Mouse (Mus musculus) intestine, embryonic 14.5 days (tissue): ENCODE measurements around the gene Fhit. TPM values are rescaled to one million over a fixed set of nuclear protein-coding genes. Genes with fewer than 3 reads are reported as not detected.
"Not testable (repeated sequence)": the region's sequence is repeated elsewhere in the genome, so short reads cannot be mapped to it uniquely, and the experiment has no call there.

Experiments used
- ATAC-seq: fragments of 200-750 bp; cut with Nextera tagmentation; replicated peaks from 2 replicates; pipeline ENCODE4 v1.8.0; 2017; ENCODE audit warnings: low read depth, moderate number of reproducible peaks, moderate TSS enrichment, moderate library complexity; ENCODE audit not compliant: low FRiP score, low TSS enrichment
- DNase-seq: peaks from one replicate; pipeline ENCODE4 v3.0.0-alpha.2; 2018; ENCODE audit warnings: low spot score
- H3K27ac ChIP-seq: fragments of 300-500 bp; sonication (generic); 2 replicates; pipeline ENCODE4 v1.5.1; 2014; ENCODE audit warnings: low read depth, mild to moderate bottlenecking, control low read depth
- H3K27me3 ChIP-seq: fragments of 300-500 bp; sonication (generic); replicated peaks from 2 replicates; pipeline ENCODE4 v1.6.1; 2014; ENCODE audit warnings: low read length, control low read depth; ENCODE audit not compliant: control insufficient read depth, insufficient read depth
- H3K36me3 ChIP-seq: fragments of 300-500 bp; sonication (generic); 2 replicates; pipeline ENCODE4 v1.6.1; 2014; ENCODE audit warnings: low read length, control low read depth; ENCODE audit not compliant: control insufficient read depth, insufficient read depth
- H3K4me1 ChIP-seq: fragments of 300-500 bp; sonication (generic); replicated peaks from 2 replicates; pipeline ENCODE4 v1.6.1; 2014; ENCODE audit warnings: low read length, control low read depth, mixed read lengths; ENCODE audit not compliant: control insufficient read depth, insufficient read depth
- H3K4me2 ChIP-seq: fragments of 300-500 bp; sonication (generic); 2 replicates; pipeline ENCODE4 v1.6.1; 2014; ENCODE audit warnings: low read length
- H3K4me3 ChIP-seq: fragments of 300-500 bp; sonication (generic); 2 replicates; pipeline ENCODE4 v1.5.1; 2014; ENCODE audit warnings: low read depth, low read length, control low read depth, mixed read lengths
- H3K9ac ChIP-seq: fragments of 300-500 bp; sonication (generic); 2 replicates; pipeline ENCODE4 v1.6.1; 2014; ENCODE audit warnings: mild to moderate bottlenecking, low read length
- H3K9me3 ChIP-seq: fragments of 300-500 bp; sonication (generic); 2 replicates; pipeline ENCODE4 v1.6.1; 2016; ENCODE audit warnings: low read length, control low read depth; ENCODE audit not compliant: control insufficient read depth
- WGBS: fragments of 180-500 bp; shearing (Covaris S2); extraction: QIAGEN DNeasy Blood & Tissue Kit; methylation state at CpG from one replicate; pipeline ENCODE4 v1.1.7; 2014; 5-methylcytosine and 5-hydroxymethylcytosine counted together
- polyA plus RNA-seq: library from polyadenylated mRNA; unstranded; fragments of >200 nt; fragmentation: Nextera tagmentation; extraction: Ambion mirVana; gene quantifications from 2 replicates; pipeline ENCODE4 v1.2.1, GENCODE M21; 2014

Gene Fhit
- polyA plus RNA-seq, 1 experiment from 2014 or later: 15.6 TPM

- no peaks in the 10 kb centered on the region for H3K27me3 ChIP-seq
- H3K36me3 ChIP-seq: no peaks in the 10 kb centered on the region
- no peak for ATAC-seq
- H3K4me3 ChIP-seq: no peak overlapping the region
- H3K4me2 ChIP-seq: no peak overlapping the region
- no peaks in the 10 kb centered on the region for H3K9me3 ChIP-seq
- H3K4me1 ChIP-seq: no peaks in the 10 kb centered on the region
- DNase-seq: no peak
- H3K27ac ChIP-seq: no peak overlapping the region
- H3K9ac ChIP-seq: no peak overlapping the region
- WGBS: 73% methylated on average over 2 of the region's 2 CpGs
Measured at GRCm38 (mm10) chr14:9852041-9852440, 1309.8 kb downstream of the Fhit start.

DNA sequence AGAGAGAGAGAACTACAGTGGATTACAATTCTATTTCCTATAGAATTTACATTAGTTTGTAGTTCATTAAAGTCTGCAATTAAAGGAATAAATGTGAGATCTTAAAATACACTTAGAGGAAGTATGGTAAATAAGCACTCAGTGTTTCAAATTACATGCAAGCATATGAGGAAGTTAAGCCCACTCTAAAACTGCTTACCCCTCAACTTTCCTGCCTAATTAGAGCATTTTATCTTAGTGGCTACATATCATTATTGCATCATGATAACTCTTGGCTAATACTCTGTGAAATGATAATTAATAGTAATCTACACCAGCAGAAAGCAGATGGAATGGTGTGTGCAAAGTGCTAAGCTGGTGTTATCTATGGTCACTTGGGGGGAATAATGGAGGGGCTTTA lies 1329.5 kb downstream of the Fhit start:
- Histone ChIP-seq H3K4me2 (no peak overlapping the region), H3K9me3 (no peaks in the 10 kb centered on the region), H3K9ac (no peak overlapping the region), H3K4me1 (no peaks in the 10 kb centered on the region), H3K27me3 (no peaks in the 10 kb centered on the region), H3K4me3 (no peak overlapping the region), H3K36me3 (no peaks in the 10 kb centered on the region), H3K27ac (no peak overlapping the region)
- ATAC-seq (no peak), DNase-seq (no peak)

DNA sequence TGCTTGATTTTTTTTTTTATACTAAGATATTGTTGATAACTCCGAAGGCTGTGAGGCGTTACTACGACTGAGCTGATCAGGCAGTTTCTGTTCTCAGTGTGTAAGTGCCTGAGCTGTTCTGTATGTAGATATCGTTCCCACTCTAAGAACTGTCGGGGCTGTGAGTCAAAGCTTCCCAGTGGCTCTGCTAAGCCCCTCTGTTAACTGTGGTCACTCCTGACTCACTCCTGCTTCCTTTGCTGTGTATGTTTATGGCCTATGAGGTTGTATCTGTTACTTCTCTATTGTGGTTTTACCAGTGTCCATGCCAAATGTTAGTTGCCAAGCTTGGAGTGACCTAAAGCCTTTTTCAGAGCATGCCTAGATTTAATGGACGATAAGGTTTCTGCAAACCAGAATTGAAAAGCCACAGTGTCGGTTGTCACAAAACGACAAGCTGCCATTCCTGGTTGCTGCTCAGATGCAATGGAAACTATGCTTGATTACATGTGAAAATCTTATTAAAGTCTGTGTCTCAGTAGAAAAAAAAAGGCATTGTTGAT lies 1333.1 kb downstream of the Fhit start:
- 79% methylated on average over 8 of the region's 8 CpGs for WGBS
- ATAC-seq, H3K9ac ChIP-seq: not testable (repeated sequence)

GRCm38 (mm10) chr14:9815963-9816362 lies 1345.9 kb downstream of the Fhit start:
- no peak for ATAC-seq
- no peaks in the 10 kb centered on the region for H3K27me3 ChIP-seq
- no peaks in the 10 kb centered on the region for H3K9me3 ChIP-seq
- no peak overlapping the region for H3K4me2 ChIP-seq
- no peak overlapping the region for H3K9ac ChIP-seq
- no peak for DNase-seq
- H3K27ac ChIP-seq: no peak overlapping the region
- no peaks in the 10 kb centered on the region for H3K36me3 ChIP-seq
- 77% methylated on average over 4 of the region's 4 CpGs for WGBS
- H3K4me1 ChIP-seq: no peaks in the 10 kb centered on the region
- H3K4me3 ChIP-seq: no peak overlapping the region

More for the DNA sequence above, 1333.1 kb downstream of the Fhit start:
- not testable (repeated sequence) for H3K4me2 ChIP-seq, H3K4me1 ChIP-seq, H3K27ac ChIP-seq, H3K36me3 ChIP-seq, H3K27me3 ChIP-seq, DNase-seq, H3K9me3 ChIP-seq, H3K4me3 ChIP-seq

DNA sequence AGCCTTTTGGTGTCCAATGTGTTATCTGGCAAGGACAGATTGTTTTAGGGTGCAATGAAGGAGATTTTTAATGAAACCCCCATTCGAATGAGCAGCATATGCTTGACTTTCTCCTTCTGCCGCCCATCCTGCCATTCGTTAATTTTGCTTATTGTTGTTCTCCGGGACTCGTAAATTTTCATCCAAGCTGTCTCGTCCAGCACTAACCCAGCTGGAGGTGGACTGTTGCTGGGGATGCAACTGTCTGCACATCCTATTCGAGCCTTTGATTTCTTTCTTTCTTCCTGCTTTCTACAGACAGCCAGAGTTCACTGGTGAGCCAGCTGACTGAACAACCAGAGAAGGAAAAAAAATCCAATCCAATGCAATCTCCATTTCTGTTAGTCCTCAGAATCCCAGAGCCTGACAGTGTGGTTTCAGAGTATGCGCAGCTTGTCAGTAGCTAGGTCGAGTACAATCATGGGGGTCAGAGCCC lies 1350.0 kb downstream of the Fhit start:
- H3K4me3 ChIP-seq: no peak overlapping the region
- no peak overlapping the region for H3K4me2 ChIP-seq
- no peaks in the 10 kb centered on the region for H3K9me3 ChIP-seq
- H3K27me3 ChIP-seq: no peaks in the 10 kb centered on the region
- DNase-seq: no peak
- no peak for ATAC-seq
- no peak overlapping the region for H3K27ac ChIP-seq
- H3K9ac ChIP-seq: no peak overlapping the region
- no peaks in the 10 kb centered on the region for H3K4me1 ChIP-seq
- no peaks in the 10 kb centered on the region for H3K36me3 ChIP-seq
- 52% methylated on average over 9 of the region's 9 CpGs for WGBS

- no peak for ATAC-seq
- WGBS: 62% methylated on average over 7 of the region's 7 CpGs
- Histone ChIP-seq H3K4me3 (no peak overlapping the region), H3K27ac (no peak overlapping the region), H3K9me3 (no peaks in the 10 kb centered on the region), H3K27me3 (no peaks in the 10 kb centered on the region), H3K36me3 (no peaks in the 10 kb centered on the region), H3K4me1 (no peaks in the 10 kb centered on the region), H3K9ac (no peak overlapping the region), H3K4me2 (no peak overlapping the region)
- no peak for DNase-seq
Measured at GRCm38 (mm10) chr14:9811177-9811846, 1350.5 kb downstream of the Fhit start.

GRCm38 (mm10) chr14:9793403-9793802 lies 1368.4 kb downstream of the Fhit start:
- H3K4me1 ChIP-seq: no peaks in the 10 kb centered on the region
- DNase-seq (no peak), ATAC-seq (no peak)
- no peak overlapping the region for H3K4me3 ChIP-seq
- no peaks in the 10 kb centered on the region for H3K9me3 ChIP-seq
- no peak overlapping the region for H3K9ac ChIP-seq
- no peak overlapping the region for H3K27ac ChIP-seq
- no peaks in the 10 kb centered on the region for H3K36me3 ChIP-seq
- H3K27me3 ChIP-seq: no peaks in the 10 kb centered on the region
- H3K4me2 ChIP-seq: no peak overlapping the region

DNA sequence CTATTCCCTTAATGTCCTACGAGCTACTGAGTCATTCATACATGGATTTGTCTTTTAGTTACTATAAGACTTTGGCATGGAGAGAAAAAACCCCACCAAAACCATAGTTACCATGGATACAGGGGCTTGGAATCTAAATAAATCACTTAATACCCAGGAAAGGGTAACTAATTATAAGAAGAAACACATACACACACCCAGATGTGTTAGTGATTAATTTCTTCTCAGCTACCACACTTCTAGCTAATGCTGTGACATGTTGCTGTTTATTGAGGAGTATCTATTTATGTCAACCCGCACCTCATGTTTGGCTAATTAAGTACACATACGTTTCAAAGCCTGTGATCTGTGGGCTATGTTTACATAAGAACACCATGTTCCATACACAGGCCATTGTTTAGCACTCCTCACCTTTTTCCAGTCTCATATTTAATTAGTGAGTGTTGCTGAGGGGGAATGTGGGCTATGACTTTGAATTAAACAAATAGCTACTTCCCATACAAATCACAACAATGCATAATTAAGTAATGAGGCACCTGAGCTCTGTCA lies 1373.4 kb downstream of the Fhit start:
- Histone ChIP-seq H3K36me3 (no peaks in the 10 kb centered on the region), H3K9ac (no peak overlapping the region), H3K27me3 (no peaks in the 10 kb centered on the region), H3K9me3 (no peaks in the 10 kb centered on the region), H3K4me1 (no peaks in the 10 kb centered on the region), H3K4me3 (no peak overlapping the region), H3K4me2 (no peak overlapping the region), H3K27ac (no peak overlapping the region)
- ATAC-seq (no peak), DNase-seq (no peak)
- 43% methylated on average over 3 of the region's 3 CpGs for whole genome bisulfite sequencing

GRCm38 (mm10) chr14:9787389-9787788 lies 1374.4 kb downstream of the Fhit start:
- 81% methylated on average over 1 of the region's 1 CpGs for WGBS
- Histone ChIP-seq H3K36me3 (no peaks in the 10 kb centered on the region), H3K9ac (no peak overlapping the region), H3K4me1 (no peaks in the 10 kb centered on the region), H3K27ac (no peak overlapping the region), H3K4me3 (no peak overlapping the region), H3K4me2 (no peak overlapping the region), H3K9me3 (no peaks in the 10 kb centered on the region), H3K27me3 (no peaks in the 10 kb centered on the region)
- no peak for DNase-seq
- ATAC-seq: no peak
